Comparison of ENCODE assay signal across 14 mouse cellular contexts in genomic region chr2:52986354-52986753, GRCm38 (mm10).
A peak's percentile ranks its signal among the peaks of the same experiment; 100 is the strongest.
DNase-seq lines count a peak whose midpoint lies in the region; TF ChIP-seq lines count a peak whose summit lies in the region.
"Had no signal": no experiment of that assay in that cellular context is flagged by ENCODE, and none has a peak within 500 bp of the region (broad histone marks: within the 10 kb centered on the region; RNA-seq: fewer than 3 reads in every experiment).

No protein-coding gene starts in this region.

- peak overlapping the region; percentile 32 for H3K27ac ChIP-seq in layer of hippocampus, adult 2 months
- 0 out of 2 replicates have a peak overlapping the region, but pooled peaks have one; percentile 24 for H3K27ac ChIP-seq in left cerebral cortex, adult 2 months

- no peak overlapping the region for H3K4me3 ChIP-seq in layer of hippocampus, adult 2 months
- H3K4me3 ChIP-seq in left cerebral cortex, adult 2 months = no peak overlapping the region

- intact Hi-C loops in left cerebral cortex, adult 2 months (cut with DNase I) = no loop called here
- intact Hi-C loops in left cerebral cortex, postnatal 14 days (cut with DNase I) = loop anchor here (10.0 kb wide), 1 partner anchor 132 kb away; the partner anchor contains the start of gene Fmnl2

- no peak for DNase-seq in layer of hippocampus, adult 2 months (ENCODE audit: low spot score in 2 of 2)
- DNase-seq in layer of hippocampus, adult 9-11 months = no peak
- DNase-seq in left cerebral cortex, adult 2 months (ENCODE audit: extremely low spot score in 1 of 2, low spot score in 2 of 2) = no peak
- DNase-seq in left cerebral cortex, postnatal 14 days (ENCODE audit: low spot score in 2 of 2) = no peak
- DNase-seq: adrenal gland, adult 2 months; adrenal gland, adult 8-10 months; adrenal gland, postnatal 10 days; adrenal gland, postnatal 14 days; adrenal gland, postnatal 25 days; adrenal gland, postnatal 36 days; B cell, adult 2 months; cerebellum, adult 11 months; cerebellum, adult 11-12 months; cerebellum, adult 18-20 months had no signal

- TF ChIP-seq CTCF in layer of hippocampus, adult 2 months (conservative IDR thresholded peaks at IDR 0.05) = no peak
- TF ChIP-seq CTCF in left cerebral cortex, adult 2 months (IDR thresholded peaks at IDR 0.05) = no peak
